Mouse (Mus musculus): ENCODE measurements around the gene Zfp593.

Zfp593 gene

GRCm38 (mm10) chr4:134227194-134227593 lies 18.2 kb downstream of the Zfp593 start, which contains the start of gene Catsper4:
TSS of gene Catsper4 (minus strand) at chr4:134227383.
- peak in 1 of 2 experiments; percentile 31 for DNase-seq (ENCODE audit: low spot score in 2 of 2)

GRCm38 (mm10) chr4:134222793-134223600 lies 22.4 kb downstream of the Zfp593 start:
- no peak for DNase-seq (ENCODE audit: low spot score in 2 of 2)

DNA sequence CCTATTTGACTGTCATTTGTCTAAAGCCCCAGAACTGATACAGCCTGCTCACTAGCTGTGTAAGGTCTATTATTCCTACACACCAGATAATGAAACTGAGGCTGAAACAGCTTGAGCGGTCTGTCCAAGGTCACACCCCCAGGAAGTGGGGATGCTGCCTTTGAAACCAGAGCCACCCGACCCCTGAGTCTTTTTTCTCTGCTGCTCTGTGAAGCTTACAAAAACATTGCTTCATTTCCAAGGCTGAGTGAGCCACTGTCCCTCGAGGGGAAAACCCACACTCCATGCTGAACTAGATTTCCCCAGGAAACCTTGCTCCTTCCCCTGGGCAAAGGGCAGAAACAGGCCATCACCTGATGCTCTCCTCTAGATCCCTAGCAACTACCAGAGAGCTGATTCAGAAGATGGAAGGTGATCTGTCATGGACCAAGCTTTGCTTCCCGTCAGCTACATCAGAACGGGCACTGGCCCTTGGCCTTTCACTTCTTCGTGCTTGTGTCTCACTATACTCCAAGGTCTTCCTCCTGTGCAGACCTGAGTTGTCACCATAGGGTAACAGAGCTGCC lies 38.8 kb downstream of the Zfp593 start:
- DNase-seq (ENCODE audit: low spot score in 2 of 2) = no peak

DNA sequence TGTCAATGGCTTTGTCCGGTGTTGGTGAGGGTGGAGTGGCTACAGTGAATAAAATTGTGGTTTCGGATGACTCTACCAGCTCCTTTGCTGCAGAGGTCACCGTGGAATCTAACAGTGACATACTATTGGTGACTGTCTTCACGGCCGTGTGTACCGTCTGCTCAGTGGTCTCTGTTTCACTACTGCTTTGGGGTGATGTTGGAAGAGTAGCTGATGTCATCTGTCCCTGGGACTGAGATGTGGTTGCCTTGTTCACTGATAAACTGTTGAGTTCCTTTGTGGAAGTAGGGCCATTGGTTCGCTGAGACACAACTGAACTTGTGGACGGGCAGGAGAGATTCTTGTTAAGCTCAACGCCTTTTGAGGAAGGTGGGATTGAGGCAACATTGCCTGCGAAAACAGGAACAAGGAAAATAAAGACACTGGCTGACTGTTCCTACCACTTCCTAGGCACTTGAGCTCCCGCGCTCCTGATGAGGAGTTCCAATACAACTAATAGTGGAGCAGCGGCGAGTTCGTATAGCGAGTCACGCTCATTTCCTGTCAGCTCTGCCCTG lies 42.0 kb downstream of the Zfp593 start:
- no peak for DNase-seq (ENCODE audit: low spot score in 2 of 2)

DNA sequence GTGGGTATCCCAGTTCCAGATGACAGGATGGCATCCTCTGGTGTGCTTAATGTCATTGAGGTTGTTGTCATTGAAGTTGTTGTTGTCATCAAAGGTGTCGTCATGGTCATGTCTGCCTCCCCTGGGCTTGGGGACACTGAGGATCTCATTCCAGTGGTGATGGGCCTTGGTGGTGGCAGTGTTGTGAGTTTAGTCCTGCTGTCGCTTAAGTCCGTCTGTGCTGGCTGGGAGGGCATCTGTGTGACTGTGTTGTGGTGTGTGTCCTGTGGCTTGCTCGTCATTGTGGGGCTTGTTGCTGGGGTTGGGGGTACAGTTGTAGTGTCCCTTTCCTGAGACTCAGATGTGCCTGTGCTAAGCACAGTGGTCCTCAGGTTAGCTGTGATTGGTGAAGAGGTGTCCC lies 42.5 kb downstream of the Zfp593 start, which contains the start of gene Gm7534:
Gm7534 (minus strand) TSS at position 101 of the 400 bp plus-strand sequence.
- no peak for DNase-seq (ENCODE audit: low spot score in 2 of 2)

DNA sequence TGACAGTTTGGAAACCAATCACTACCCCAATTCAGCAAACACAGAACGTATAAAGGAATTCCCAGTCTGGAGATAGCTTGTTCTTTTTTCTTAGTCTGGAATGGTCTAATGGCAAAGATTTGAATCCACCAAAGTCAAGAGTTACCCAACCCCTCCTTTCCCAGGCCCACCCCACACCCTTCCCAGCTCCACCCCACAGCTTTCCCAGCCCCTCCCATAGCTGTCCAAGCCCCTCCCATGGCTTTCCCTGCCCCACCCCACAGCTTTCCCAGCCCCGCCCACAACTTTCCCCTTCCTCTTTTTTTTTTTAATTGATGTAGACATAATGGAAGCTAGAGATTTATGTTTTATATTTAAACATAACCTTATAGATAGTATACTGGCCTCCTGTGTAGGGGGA lies 46.0 kb downstream of the Zfp593 start:
- DNase-seq (ENCODE audit: low spot score in 2 of 2) = no peak
